Mouse (Mus musculus): Measurements from ENCODE around the gene H2-DMb1. TPM values are rescaled to one million over a fixed set of nuclear protein-coding genes. Genes with fewer than 3 reads are reported as not detected.

H2-DMb1 gene
- polyA plus RNA-seq, 1 experiment from 2014 or later = 0.91 TPM

GRCm38 (mm10) chr17:34114114-34114513 is 38.8 kb upstream of the H2-DMb1 start:
- H3K27ac ChIP-seq (replicated peaks; ENCODE audit: low read depth, low read length) = no peak overlapping the region
- 90% methylated on average over 7 of the region's 7 CpGs for WGBS
- H3K4me2 ChIP-seq (ENCODE audit: low read length) = no peak overlapping the region
- H3K4me1 ChIP-seq (ENCODE audit: control insufficient read depth, insufficient read depth, low read length) = peaks cover 11% of the 10 kb centered on the region
- DNase-seq (no peak), ATAC-seq (ENCODE audit: low FRiP score, low TSS enrichment) (no peak)
- H3K27me3 ChIP-seq (ENCODE audit: control insufficient read depth, insufficient read depth, low read length) = no peaks in the 10 kb centered on the region
- H3K36me3 ChIP-seq (ENCODE audit: control insufficient read depth, insufficient read depth, low read length) = peaks cover 89% of the 10 kb centered on the region
- no peak overlapping the region for H3K9ac ChIP-seq (replicated peaks; ENCODE audit: low read length)
- H3K9me3 ChIP-seq (ENCODE audit: control insufficient read depth, low read length) = no peaks in the 10 kb centered on the region
- no peak overlapping the region for H3K4me3 ChIP-seq (replicated peaks; ENCODE audit: low read depth, low read length)

DNA sequence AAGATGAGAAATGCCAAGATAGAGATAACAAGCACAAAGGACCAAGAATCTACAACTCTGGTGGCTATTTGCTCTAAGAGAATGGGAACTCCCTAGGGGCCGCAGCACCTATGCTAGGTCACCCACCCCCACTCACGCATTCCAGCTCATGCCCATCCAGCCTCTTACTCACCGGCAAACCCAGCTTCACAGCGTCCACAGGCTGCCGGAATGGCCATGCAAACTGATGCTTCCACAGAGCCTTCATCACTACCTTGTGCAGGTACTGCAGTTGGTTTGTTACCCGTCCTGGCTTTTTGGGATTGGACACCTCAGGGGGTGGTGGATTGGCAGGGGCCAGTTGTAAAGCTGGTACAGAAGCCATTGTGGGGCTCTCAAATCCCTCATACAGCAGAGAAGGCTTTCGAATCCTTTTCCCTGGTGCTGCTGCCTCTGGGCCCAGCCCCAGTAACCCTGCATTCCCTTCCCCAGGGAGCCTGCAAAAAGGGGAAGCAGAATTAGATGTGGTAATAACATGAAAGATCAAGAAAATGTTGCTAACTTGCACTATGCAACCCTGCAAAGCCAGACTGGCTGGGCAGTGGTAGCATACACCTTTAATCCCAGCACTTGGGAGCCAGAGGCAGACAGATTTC is 36.0 kb upstream of the H2-DMb1 start:
- peak overlapping the region; percentile 98 for H3K4me2 ChIP-seq (ENCODE audit: low read length)
- H3K9me3 ChIP-seq (ENCODE audit: control insufficient read depth, low read length) = no peaks in the 10 kb centered on the region
- H3K36me3 ChIP-seq (ENCODE audit: control insufficient read depth, insufficient read depth, low read length) = peaks cover 67% of the 10 kb centered on the region
- no peak overlapping the region for H3K27ac ChIP-seq (replicated peaks; ENCODE audit: low read depth, low read length)
- H3K4me3 ChIP-seq (replicated peaks; ENCODE audit: low read depth, low read length) = peak overlapping the region; percentile 92
- peak overlapping the region; percentile 32; the same call in 1 of the 2 replicates for H3K9ac ChIP-seq (replicated peaks; ENCODE audit: low read length)
- peaks cover 11% of the 10 kb centered on the region for H3K4me1 ChIP-seq (ENCODE audit: control insufficient read depth, insufficient read depth, low read length)
- no peak for DNase-seq
- 37% methylated on average over 7 of the region's 7 CpGs for WGBS
- no peak for ATAC-seq (ENCODE audit: low FRiP score, low TSS enrichment)
- no peaks in the 10 kb centered on the region for H3K27me3 ChIP-seq (ENCODE audit: control insufficient read depth, insufficient read depth, low read length)

- H3K9me3 ChIP-seq (ENCODE audit: control insufficient read depth, low read length) = no peaks in the 10 kb centered on the region
- peak overlapping the region; percentile 100 for H3K27ac ChIP-seq (replicated peaks; ENCODE audit: low read depth, low read length)
- H3K4me2 ChIP-seq (ENCODE audit: low read length) = peak overlapping the region; percentile 98
- H3K36me3 ChIP-seq (ENCODE audit: control insufficient read depth, insufficient read depth, low read length) = peaks cover 60% of the 10 kb centered on the region
- ATAC-seq (ENCODE audit: low FRiP score, low TSS enrichment) (no peak), DNase-seq (peak; percentile 58)
- H3K4me1 ChIP-seq (ENCODE audit: control insufficient read depth, insufficient read depth, low read length) = peaks cover 11% of the 10 kb centered on the region
- peak overlapping the region; percentile 92 for H3K4me3 ChIP-seq (replicated peaks; ENCODE audit: low read depth, low read length)
- 0% methylated on average over 5 of the region's 5 CpGs for WGBS
- H3K9ac ChIP-seq (replicated peaks; ENCODE audit: low read length) = peak overlapping the region; percentile 84
- no peaks in the 10 kb centered on the region for H3K27me3 ChIP-seq (ENCODE audit: control insufficient read depth, insufficient read depth, low read length)
Observed at GRCm38 (mm10) chr17:34117421-34118112, 35.3 kb upstream of the H2-DMb1 start.

GRCm38 (mm10) chr17:34118113-34118872 is 34.6 kb upstream of the H2-DMb1 start:
- H3K9ac ChIP-seq (replicated peaks; ENCODE audit: low read length) = peak overlapping the region; percentile 84
- DNase-seq = peak; percentile 69
- H3K4me3 ChIP-seq (replicated peaks; ENCODE audit: low read depth, low read length) = peak overlapping the region; percentile 92
- peaks cover 11% of the 10 kb centered on the region for H3K4me1 ChIP-seq (ENCODE audit: control insufficient read depth, insufficient read depth, low read length)
- H3K27ac ChIP-seq (replicated peaks; ENCODE audit: low read depth, low read length) = peak overlapping the region; percentile 100
- ATAC-seq (ENCODE audit: low FRiP score, low TSS enrichment) = no peak
- WGBS = under 1% methylated on average over 67 of the region's 67 CpGs
- no peaks in the 10 kb centered on the region for H3K27me3 ChIP-seq (ENCODE audit: control insufficient read depth, insufficient read depth, low read length)
- no peaks in the 10 kb centered on the region for H3K9me3 ChIP-seq (ENCODE audit: control insufficient read depth, low read length)
- peaks cover 53% of the 10 kb centered on the region for H3K36me3 ChIP-seq (ENCODE audit: control insufficient read depth, insufficient read depth, low read length)
- H3K4me2 ChIP-seq (ENCODE audit: low read length) = peak overlapping the region; percentile 98

GRCm38 (mm10) chr17:34118873-34119248 is 34.0 kb upstream of the H2-DMb1 start:
- peaks cover 16% of the 10 kb centered on the region for H3K4me1 ChIP-seq (ENCODE audit: control insufficient read depth, insufficient read depth, low read length)
- no peaks in the 10 kb centered on the region for H3K9me3 ChIP-seq (ENCODE audit: control insufficient read depth, low read length)
- no peaks in the 10 kb centered on the region for H3K27me3 ChIP-seq (ENCODE audit: control insufficient read depth, insufficient read depth, low read length)
- DNase-seq (no peak), ATAC-seq (ENCODE audit: low FRiP score, low TSS enrichment) (no peak; the same call in 1 of the 2 replicates)
- peak overlapping the region; percentile 92 for H3K4me3 ChIP-seq (replicated peaks; ENCODE audit: low read depth, low read length)
- peak overlapping the region; percentile 100 for H3K27ac ChIP-seq (replicated peaks; ENCODE audit: low read depth, low read length)
- peak overlapping the region; percentile 98 for H3K4me2 ChIP-seq (ENCODE audit: low read length)
- H3K9ac ChIP-seq (replicated peaks; ENCODE audit: low read length) = peak overlapping the region; percentile 84
- peaks cover 47% of the 10 kb centered on the region for H3K36me3 ChIP-seq (ENCODE audit: control insufficient read depth, insufficient read depth, low read length)
- WGBS = 1% methylated on average over 38 of the region's 38 CpGs

DNA sequence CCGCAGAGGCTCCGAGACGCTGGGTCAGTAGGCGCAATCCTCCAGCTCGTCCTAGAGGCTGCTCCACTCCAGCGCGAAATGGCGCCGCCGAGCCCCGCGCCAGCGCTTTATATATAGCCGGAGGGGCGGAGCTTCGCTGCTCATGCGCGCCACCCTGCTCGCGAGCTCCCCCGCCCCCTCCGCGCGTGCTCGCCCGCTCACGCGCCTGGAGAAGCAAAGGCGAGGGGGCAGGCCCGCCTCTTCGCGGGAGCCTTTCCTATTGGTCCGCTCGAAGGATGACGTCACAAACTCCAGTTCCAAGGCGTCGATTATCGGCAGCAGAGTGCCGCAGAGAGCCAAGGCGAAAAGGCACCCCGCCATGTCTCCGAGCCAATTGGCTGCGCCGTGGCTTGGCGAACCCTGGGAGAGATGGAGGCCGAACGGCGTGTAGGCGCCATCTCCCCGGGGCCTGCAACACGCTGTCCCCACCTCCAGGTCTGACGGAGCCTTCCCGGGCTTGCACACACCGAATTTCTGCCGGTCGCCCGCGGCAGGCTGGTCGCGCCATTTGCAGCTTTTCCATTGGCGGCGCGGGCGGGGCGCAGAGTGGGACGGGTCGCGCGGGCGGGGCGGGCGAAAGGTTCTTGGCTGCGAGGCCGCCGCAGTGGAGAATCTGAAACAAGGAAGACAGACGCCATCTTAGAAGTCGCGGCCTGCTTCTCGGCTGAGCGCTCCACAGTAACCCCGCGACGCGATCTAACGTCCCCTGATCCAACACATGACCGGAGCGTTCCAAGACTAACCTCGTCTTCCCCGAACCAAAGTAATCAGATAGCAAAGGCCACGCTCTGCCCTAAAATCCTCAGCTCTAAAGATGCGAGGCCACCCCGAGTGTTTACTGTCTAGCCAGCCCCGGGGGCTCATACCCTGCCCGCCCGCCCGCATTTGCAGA is 33.4 kb upstream of the H2-DMb1 start, which contains the start of gene H2-DMa:
H2-DMa (plus strand) TSS at position 293 of the 931 bp plus-strand sequence.
- Histone ChIP-seq H3K9ac (replicated peaks; ENCODE audit: low read length) (peak within 1 kb of the TSS; percentile 97), H3K27me3 (ENCODE audit: control insufficient read depth, insufficient read depth, low read length) (no peaks in the 10 kb centered on the region), H3K4me2 (ENCODE audit: low read length) (peak within 1 kb of the TSS; percentile 98), H3K4me3 (replicated peaks; ENCODE audit: low read depth, low read length) (peak within 1 kb of the TSS; percentile 92), H3K36me3 (ENCODE audit: control insufficient read depth, insufficient read depth, low read length) (peaks cover 41% of the 10 kb centered on the region), H3K27ac (replicated peaks; ENCODE audit: low read depth, low read length) (peak within 1 kb of the TSS; percentile 100), H3K9me3 (ENCODE audit: control insufficient read depth, low read length) (no peaks in the 10 kb centered on the region), H3K4me1 (ENCODE audit: control insufficient read depth, insufficient read depth, low read length) (peaks cover 18% of the 10 kb centered on the region)
- under 1% methylated on average over 93 of the region's 96 CpGs for WGBS
- peak; percentile 100 for DNase-seq
- peak; percentile 79 for ATAC-seq (ENCODE audit: low FRiP score, low TSS enrichment)

DNA sequence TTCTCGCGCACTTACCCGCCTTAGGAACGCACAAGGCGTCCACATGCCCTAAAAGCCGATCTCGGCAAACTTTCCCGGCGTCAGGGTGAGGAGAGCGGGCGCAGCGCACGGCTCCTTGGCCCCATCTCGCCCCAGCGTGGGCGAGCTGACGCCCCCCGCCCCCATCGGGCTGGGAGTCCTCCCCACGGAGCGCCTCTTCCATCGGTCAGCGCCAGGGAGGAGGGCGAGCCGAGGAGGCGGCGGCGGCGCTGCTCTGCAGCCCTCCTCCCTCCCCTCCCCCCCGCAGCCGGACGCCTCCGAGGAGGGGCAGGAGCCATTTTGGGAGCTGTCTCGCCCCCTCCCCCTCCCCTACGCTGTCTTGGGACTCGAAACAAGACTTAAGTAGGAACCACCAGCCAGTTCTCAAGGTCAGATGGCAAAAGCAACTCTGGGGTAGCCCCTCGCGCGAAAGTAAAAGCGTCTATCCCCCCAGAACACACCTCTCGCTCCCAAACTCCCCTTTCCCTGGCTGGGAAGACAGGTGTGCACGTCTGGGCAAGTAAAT is 32.6 kb upstream of the H2-DMb1 start:
- peak overlapping the region; percentile 97 for H3K9ac ChIP-seq (replicated peaks; ENCODE audit: low read length)

More for the DNA sequence above, 32.6 kb upstream of the H2-DMb1 start:
- Histone ChIP-seq H3K4me1 (ENCODE audit: control insufficient read depth, insufficient read depth, low read length) (peaks cover 23% of the 10 kb centered on the region), H3K9me3 (ENCODE audit: control insufficient read depth, low read length) (no peaks in the 10 kb centered on the region), H3K36me3 (ENCODE audit: control insufficient read depth, insufficient read depth, low read length) (peaks cover 33% of the 10 kb centered on the region), H3K27ac (replicated peaks; ENCODE audit: low read depth, low read length) (peak overlapping the region; percentile 100), H3K4me3 (replicated peaks; ENCODE audit: low read depth, low read length) (peak overlapping the region; percentile 92), H3K4me2 (ENCODE audit: low read length) (peak overlapping the region; percentile 98), H3K27me3 (ENCODE audit: control insufficient read depth, insufficient read depth, low read length) (no peaks in the 10 kb centered on the region)
- ATAC-seq (ENCODE audit: low FRiP score, low TSS enrichment) (peak; percentile 7), DNase-seq (peak; percentile 91)
- WGBS = under 1% methylated on average over 41 of the region's 42 CpGs
